Mouse (Mus musculus) kidney, postnatal 4 days (tissue): ENCODE measurements at regions not wholly inside any gene's neighbourhood (a gene's known extent, or its start where the extent isn't known, plus 50 kb on each side); places are given as distances from the start of the nearest gene placed in this dataset.

Source experiments
- DNase-seq, 2 experiments: peaks; one replicate each; pipeline ENCODE4 v3.0.0; 2021; ENCODE audit warnings: mixed read lengths in 2 of 2

- DNase-seq: no peak
These were observed 217.8 kb downstream of the Rsl24d1 start for GRCm38 (mm10) chr9:73331066-73331465.

- DNase-seq: no peak
These were observed 222.8 kb downstream of the Rsl24d1 start for GRCm38 (mm10) chr9:73336039-73336438.

GRCm38 (mm10) chr9:73337045-73337740, 224.0 kb downstream of the Rsl24d1 start:
- DNase-seq: no peak

GRCm38 (mm10) chr9:73355876-73356275, 242.7 kb downstream of the Rsl24d1 start:
- DNase-seq: peak; percentile 51 to 58

GRCm38 (mm10) chr9:73358968-73359367, 245.7 kb downstream of the Rsl24d1 start:
- no peak for DNase-seq

GRCm38 (mm10) chr9:73380768-73381167, 267.5 kb downstream of the Rsl24d1 start:
- DNase-seq: no peak

GRCm38 (mm10) chr9:73392036-73392435, 278.8 kb downstream of the Rsl24d1 start:
- no peak for DNase-seq

GRCm38 (mm10) chr9:73413367-73413930, 300.2 kb downstream of the Rsl24d1 start:
- no peak for DNase-seq

- DNase-seq: no peak
These were observed 303.0 kb downstream of the Rsl24d1 start for GRCm38 (mm10) chr9:73416084-73416777.
